Mouse (Mus musculus): ENCODE measurements around the gene Atad1.

GRCm38 (mm10) chr19:32713471-32713870 is 26.1 kb downstream of the Atad1 start:
- TF ChIP-seq CTCF (IDR thresholded peaks at IDR 0.05; ENCODE audit: insufficient read depth, low read depth, low read length) (no peak), POLR2A (IDR thresholded peaks at IDR 0.05; ENCODE audit: insufficient read depth, low read depth, low read length) (no peak)
